Mouse (Mus musculus) granulocyte monocyte progenitor cell, adult 5-6 weeks (primary cell): Measurements from ENCODE around the gene Gm10944. TPM values are rescaled to one million over a fixed set of nuclear protein-coding genes. Genes with fewer than 3 reads are reported as not detected.
A peak's percentile ranks its signal among the peaks of the same experiment; 100 is the strongest.

Experiments
- ATAC-seq: replicated peaks from 2 replicates; pipeline ENCODE4 v1.8.0; 2016; ENCODE audit warnings: mild to moderate bottlenecking, moderate TSS enrichment, inconsistent platforms; ENCODE audit not compliant: poor library complexity, severe bottlenecking
- total RNA-seq, 2 experiments: library from RNA; stranded (forward) in 1 of 2; stranded (reverse) in 1 of 2; fragments of 200-712, 200-1000 nt in 1 of 2; fragments of >200 nt in 1 of 2; fragmentation: Nextera tagmentation in 1 of 2; gene quantifications; 2 replicates each; pipeline ENCODE4 v1.2.3; 2014 to 2017

Gm10944 gene
- total RNA-seq (2014; fragmentation: Nextera tagmentation) (not detected in 2 replicates), total RNA-seq (2017) (not detected in 2 replicates)

DNA sequence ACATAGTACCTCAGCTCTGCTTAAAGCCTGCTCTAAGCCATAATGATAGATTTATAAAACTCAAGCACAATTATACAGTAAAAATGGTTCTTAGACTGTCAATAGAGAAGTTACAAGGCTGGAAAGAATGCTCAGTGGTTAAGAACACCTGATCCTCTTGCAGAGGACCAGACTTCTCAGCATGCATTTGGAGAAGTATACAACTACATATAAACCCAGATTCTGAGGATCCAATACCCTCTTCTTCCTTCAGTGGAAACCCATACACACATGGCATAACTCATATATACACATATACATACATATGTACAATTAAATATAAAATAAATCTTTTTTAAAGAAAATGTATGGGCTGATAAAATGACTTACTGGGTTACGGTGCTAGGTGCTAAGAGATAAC is at the start of gene Gm10944:
Gene Gm10944, plus strand, starts transcription at position 301 of the 400 bp plus-strand sequence.
- ATAC-seq, result no peak

DNA sequence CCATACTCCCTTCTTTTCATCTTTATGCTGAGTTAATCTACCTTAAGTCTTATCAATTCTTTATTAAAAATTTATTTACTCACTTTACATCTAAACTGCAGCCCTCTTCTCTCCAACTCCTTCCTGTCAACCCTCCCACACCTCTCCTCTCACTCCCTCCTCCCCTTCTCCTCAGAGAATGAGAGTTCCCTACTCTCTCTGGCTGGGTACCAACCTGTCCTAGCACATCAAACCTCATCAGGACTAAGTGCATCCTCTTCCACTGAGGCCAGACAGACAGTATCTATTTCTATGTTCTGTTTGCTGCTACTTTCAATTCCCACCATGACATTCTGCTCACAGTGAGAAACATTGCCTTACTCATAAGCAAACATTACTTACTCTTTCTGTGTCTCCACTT is 25.2 kb upstream of the Gm10944 start:
- no peak for ATAC-seq

DNA sequence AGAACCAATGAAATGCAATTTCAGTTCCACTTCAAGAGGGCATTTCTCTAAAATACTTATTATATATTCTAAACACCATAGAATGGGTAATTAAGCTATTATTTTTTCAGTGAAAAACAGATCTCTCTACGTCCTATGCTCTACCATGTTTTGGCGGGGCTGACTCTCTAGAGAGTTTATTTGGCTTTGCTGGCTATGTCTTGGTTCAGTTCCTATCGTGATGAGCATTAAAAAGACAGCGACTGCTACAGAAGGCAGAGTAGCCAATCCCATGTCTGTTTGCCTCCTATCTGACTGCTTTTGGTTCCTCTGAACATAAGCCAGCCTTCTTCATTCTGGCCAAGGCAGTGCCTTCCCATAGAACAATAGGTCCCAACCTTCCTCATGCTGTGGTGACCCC is 24.5 kb upstream of the Gm10944 start:
- no peak for ATAC-seq

DNA sequence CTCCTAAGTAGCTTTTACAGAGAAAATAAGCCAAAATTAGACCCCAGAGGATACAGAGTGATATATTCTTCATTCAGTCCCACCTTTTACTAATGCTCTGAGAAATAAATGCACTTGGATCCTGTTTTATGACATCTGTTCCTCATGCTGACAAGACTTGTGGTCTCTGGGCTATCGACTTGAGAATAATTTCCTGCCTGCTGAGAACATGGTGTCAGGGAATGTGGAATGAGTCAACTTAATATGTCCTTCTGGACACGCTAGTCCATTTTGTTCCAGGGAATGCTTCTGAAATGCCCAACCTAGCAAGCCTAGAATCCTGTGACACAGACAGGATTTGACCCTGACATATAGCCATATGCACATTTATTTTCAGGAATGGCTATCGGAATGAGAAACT is 22.0 kb upstream of the Gm10944 start:
- no peak for ATAC-seq

DNA sequence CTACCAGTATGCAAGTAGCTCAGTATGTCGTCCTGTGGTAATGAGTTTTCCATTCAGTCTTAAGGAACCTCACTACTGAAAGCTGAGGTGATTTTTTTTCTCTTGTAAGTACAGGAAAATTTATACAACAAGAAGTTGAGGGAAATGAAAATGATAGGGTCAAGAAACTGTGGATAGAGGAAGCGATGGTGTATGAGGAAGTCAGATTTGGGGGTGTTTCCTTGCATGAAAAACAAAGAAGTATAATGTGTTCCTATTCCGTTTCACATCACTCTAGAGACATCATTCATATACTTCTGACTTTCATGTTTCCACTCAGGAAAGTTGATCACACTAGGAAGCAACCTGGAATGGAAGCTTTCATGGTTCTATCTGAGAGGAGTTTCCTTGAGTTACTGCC is 21.2 kb upstream of the Gm10944 start:
- peak; percentile 76 for ATAC-seq

DNA sequence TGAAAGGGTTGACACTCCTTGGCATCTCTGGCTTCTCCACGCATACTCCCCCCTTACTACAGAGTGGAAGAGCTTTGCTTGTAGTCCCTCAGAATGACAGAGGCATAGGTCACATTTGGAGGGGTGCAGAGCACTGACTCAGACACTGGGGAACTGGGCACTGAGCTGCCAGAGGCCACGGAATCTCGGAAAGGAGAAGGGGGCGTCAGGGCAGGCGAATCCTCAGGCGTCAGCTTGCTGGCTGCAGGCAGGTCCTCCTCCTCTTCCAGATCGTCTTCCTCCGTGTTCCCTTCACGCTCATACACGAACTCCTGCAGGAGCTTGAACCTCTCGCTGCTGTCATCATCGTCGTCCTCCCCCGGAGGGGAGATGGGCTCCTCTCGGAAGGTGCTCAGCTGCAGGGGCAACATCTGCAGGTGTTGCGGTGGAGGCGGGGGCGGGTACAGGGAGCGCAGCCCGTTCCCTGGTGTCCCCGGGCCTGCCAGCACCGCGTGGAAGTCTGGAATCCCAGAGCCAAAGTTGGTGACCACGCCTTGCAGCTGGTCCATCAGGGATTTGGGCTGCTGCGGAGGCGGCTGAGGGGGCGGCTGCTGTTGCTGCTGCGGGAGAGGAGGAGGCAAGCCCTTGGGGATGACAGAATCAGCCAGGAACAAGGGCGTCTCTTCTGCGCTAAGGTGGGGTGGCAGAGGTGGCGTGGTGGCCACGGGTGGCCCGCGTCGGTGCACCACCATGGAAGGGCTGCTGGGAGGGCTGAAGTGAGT is 7.9 kb downstream of the Gm10944 start:
- peak; percentile 66 for ATAC-seq

DNA sequence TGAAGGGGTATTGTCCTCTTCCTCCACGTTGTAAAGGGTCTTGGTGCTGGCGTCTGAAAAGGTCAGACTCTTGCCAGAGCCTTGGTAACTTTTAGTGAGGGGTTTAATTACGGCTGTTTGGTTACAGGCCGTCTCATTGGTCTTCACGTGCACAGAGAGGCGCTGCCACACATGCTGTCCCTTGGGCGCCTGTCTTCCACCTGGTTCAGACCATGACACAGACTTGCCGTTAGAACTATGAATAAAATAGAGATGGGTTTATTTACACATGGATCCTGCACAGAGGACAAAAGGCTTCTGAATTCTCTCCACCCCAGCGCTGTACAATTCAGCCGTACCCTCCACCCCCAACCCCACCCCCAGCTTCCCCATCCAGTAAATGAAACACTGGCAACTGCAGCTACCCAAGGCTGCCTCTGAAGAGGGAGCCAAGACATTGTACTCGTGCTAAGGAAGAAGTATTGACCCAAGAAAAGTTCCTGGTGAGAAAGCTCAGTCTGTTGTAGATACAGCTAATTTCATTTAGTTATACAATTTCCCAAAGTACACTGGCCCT is 8.6 kb downstream of the Gm10944 start:
- ATAC-seq, result peak; percentile 22; the same call in 1 of the 2 replicates

DNA sequence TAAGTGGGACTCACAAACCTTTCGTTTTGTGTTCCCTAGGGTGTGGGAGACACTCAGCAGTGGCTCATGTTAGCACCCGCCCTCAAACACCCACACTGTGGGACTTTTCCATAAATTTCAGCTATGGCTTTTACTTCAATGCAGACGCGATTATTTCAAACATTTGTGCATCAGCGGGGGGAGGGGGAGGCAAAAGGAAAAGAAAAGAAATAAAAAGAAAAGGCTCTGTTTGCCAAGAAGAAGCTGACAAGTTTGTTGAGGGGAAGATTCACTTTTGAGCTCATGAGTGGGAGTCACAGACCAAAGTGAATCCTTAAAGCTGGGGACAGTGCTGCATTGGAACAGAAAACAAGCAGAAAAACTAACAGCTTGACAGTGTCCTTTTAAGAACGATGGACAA is 16.3 kb downstream of the Gm10944 start:
- ATAC-seq, result no peak

DNA sequence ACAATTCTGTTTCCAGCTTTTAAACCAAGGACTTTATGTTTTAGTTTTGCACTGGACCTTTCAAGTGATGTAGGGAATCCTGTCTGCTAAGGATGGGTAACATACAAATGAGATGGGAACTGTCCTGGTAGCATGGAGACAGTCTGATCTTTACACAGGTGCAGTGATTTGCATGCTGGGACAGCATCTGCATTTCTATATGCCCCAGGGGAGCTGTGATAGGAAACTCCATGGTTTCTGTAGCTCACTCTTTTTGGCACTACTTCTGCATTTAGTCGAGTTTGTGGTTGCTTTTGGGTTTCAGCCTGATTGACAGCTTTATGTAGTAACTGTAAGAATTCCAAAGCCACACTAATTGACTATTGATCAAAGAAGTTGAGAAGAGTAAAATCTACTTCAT is 19.8 kb downstream of the Gm10944 start:
- ATAC-seq, result no peak

DNA sequence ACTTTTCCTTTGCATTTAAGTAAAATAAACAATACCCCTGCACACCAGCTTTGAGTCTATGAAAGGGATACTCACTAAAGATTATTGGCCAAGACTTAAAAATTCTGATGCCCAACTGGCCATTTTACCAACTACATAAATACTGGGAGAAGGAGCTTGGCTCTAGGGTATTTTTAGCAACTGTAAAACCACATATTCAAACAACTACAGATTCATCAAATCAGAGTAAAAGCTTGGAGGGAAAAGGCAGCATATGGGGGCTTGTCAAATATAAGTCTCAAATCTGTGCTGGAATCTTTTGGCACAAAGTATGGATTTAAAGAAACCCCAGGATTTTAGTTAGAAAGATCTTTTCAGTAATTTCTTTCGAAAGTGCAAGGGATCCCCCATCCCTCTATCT is 20.2 kb downstream of the Gm10944 start:
- no peak for ATAC-seq

DNA sequence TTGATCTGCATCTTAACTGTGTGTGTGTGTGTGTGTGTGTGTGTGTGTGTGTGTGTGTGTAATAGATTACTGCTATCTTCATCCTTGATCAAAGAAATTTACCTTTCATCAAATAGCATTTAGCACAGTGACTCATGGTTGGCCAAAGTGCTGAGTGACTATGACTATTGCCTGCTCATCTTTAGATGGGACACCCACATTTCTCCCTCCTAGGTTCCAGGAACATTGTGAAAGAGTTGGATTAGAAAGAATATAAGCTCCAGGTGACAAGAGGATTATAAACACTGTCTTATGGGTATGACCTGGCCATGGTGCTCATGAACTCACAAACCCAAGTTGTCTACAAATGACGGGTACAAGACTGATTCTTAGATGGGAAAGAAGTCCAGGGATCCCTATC is 26.9 kb downstream of the Gm10944 start:
- ATAC-seq, result no peak

DNA sequence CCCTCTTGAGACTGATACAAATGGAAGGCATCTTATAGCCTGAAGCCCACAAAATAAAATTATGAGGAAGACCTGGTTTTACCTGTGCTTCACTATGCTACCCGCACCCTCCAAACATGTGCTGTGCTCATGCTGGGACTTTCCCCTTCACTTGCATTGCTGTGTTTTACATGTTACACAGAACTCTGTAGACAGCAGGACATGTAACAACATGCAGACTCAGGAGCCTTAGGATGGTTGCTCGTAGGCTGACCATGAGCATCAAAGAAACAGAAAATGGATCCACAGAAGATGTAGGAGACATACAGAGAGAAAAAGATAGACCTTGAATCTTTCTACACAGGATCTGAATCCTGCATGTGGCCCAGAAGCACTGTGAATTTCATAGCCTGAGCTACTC is 29.2 kb downstream of the Gm10944 start:
- ATAC-seq, result no peak

DNA sequence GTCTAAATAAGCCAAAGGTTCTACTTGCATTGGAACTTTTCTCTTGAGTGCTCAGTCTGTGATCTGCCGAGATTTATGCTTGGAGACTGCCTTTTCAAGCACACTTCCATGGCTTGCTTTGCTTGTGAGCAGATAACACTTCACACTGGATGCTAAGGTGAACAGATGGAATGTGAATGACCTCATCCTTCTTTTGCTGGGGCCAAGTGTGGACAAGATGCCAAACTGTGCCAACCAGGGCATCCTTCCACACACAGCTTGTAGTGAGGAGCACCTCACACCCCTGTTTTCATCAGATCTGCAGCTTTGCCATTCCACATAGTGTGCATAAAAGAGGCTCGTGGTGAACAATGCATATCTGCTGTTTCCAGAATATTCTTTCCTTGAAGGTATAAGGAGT is 29.7 kb downstream of the Gm10944 start:
- ATAC-seq, result no peak

DNA sequence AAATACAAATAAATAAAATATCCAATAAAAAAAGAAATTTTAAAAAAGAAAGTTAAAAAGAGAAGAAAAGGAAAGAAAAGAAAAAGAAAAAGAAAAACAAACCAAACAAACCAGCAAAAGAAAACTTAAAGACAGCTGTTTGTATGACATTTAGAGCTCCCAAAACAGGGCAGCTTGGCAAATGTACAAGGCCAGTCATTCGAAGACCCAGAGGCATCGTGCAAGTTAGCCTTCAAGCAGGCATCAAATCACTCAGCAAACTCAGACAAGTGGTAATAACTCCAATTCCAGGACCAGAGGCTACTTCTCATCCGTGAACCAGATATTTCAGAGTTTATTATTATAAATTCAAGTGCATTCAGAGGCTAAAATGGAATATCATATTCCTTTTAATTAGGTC is 45.4 kb downstream of the Gm10944 start:
- ATAC-seq, result no peak

Other genes with a start within 250 kb of the Gm10944 start
- 1.7 and 2.9 TPM in 2 replicates for gene Adgb, start 209.0 kb upstream of the Gm10944 start, total RNA-seq (2014; fragmentation: Nextera tagmentation)
- gene Adgb, start 209.0 kb upstream of the Gm10944 start, total RNA-seq (2017), result 0.21 and 2.0 TPM in 2 replicates
- 83.8 and 99.7 TPM in 2 replicates for gene Rab32, start 123.1 kb upstream of the Gm10944 start, total RNA-seq (2014; fragmentation: Nextera tagmentation)
- gene Rab32, start 123.1 kb upstream of the Gm10944 start, total RNA-seq (2017), result 58.0 and 67.1 TPM in 2 replicates